Mouse (Mus musculus): ENCODE measurements around the gene Gm20821.
"Not testable (repeated sequence)": the region's sequence is repeated elsewhere in the genome, so short reads cannot be mapped to it uniquely, and the experiment has no call there.

DNA sequence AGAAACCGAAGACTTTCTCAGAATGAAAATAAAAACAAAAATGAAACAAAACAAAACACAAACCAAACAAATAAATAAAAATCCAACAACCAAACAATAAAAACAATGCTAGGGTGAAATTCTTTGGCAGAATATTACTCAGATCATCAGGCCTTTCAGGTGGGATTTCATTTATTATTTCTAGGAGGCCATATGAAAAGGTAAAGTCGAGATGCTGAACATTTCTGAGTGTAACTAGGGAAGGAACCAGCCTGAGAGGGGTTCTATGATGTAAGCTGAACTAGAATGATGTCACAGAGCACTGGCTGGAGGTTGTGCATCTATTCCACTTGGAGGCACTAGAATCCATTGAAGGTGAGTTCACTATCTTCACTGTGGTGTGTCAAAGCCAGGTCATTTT is at the start of gene Gm20821:
- TF ChIP-seq CTCF (IDR thresholded peaks at IDR 0.05; ENCODE audit: control insufficient read depth, insufficient read depth, insufficient read length); MAX (IDR thresholded peaks at IDR 0.05); FOSL1 (IDR thresholded peaks at IDR 0.05; ENCODE audit: insufficient read depth, low read length, poor library complexity, severe bottlenecking); USF1 (IDR thresholded peaks at IDR 0.05; ENCODE audit: low read depth); CEBPB (IDR thresholded peaks at IDR 0.05; ENCODE audit: low read depth); MYOG (IDR thresholded peaks at IDR 0.05; ENCODE audit: control insufficient read depth, extremely low read depth, insufficient read length); MYOD1 (IDR thresholded peaks at IDR 0.05; ENCODE audit: control insufficient read depth, insufficient read length, low read depth): not testable (repeated sequence)
